In the genomic region with DNA sequence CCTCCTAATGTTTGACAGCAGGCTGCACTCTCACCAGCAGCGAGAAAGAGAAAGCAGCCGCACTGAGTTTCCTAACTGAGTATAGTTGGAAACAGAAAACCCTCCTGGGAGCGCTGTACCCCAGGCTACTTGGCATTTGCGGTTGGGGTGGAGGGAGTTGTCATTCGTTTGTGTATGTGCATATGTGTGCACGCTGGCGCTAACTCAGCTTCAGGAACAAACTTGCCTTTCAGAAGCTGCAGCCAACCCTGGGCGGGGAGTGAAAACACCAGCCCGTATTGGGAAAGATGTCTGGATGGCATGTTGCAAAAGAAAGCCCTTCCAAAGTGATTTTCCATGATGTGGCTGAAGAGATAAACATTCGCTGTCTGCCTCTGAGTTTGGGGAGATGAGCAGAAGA, we compare ENCODE assay signal across 8 mouse cellular contexts. TPM values are rescaled to one million over a fixed set of nuclear protein-coding genes. Genes with fewer than 3 reads are reported as not detected.
A peak's percentile ranks its signal among the peaks of the same experiment; 100 is the strongest.
DNase-seq lines count a peak whose midpoint lies in the region; ATAC-seq and TF ChIP-seq lines count a peak whose summit lies in the region.

No protein-coding gene starts in this region.

- no peak for TF ChIP-seq CTCF in heart, postnatal 0 days (IDR thresholded peaks at IDR 0.05; ENCODE audit: low read depth)

- ATAC-seq in heart, postnatal 0 days (ENCODE audit: insufficient read depth, low read depth), result 0 out of 2 replicates have a peak, but pooled peaks have one; percentile 18
- peak; percentile 73 for ATAC-seq in limb, embryonic 15.5 days (ENCODE audit: insufficient number of reproducible peaks, low FRiP score, low TSS enrichment, low read depth)
- no peak for ATAC-seq in stomach, embryonic 14.5 days (ENCODE audit: insufficient number of reproducible peaks, insufficient read depth, low FRiP score, low read depth)
- ATAC-seq in erythroblast, adult 5-6 weeks (replicated peaks; ENCODE audit: low FRiP score, poor library complexity, severe bottlenecking), result no peak

- H3K9me3 ChIP-seq in heart, embryonic 10.5 days, result no peaks in the 10 kb centered on the region
- H3K9me3 ChIP-seq in heart, postnatal 0 days (replicated peaks; ENCODE audit: control insufficient read depth, low read length), result no peaks in the 10 kb centered on the region
- no peaks in the 10 kb centered on the region for H3K9me3 ChIP-seq in limb, embryonic 15.5 days
- H3K9me3 ChIP-seq in stomach, embryonic 14.5 days (ENCODE audit: control insufficient read depth, low read depth, low read length), result no peaks in the 10 kb centered on the region

- peak overlapping the region; percentile 22 for H3K9ac ChIP-seq in heart, postnatal 0 days (replicated peaks; ENCODE audit: low read depth, low read length)
- no peak overlapping the region for H3K9ac ChIP-seq in limb, embryonic 15.5 days
- no peak overlapping the region for H3K9ac ChIP-seq in stomach, embryonic 14.5 days (replicated peaks; ENCODE audit: low read depth, low read length)

- H3K36me3 ChIP-seq in heart, embryonic 10.5 days, result no peaks in the 10 kb centered on the region
- no peaks in the 10 kb centered on the region for H3K36me3 ChIP-seq in heart, postnatal 0 days (replicated peaks; ENCODE audit: control insufficient read depth, insufficient read depth, low read length)
- H3K36me3 ChIP-seq in limb, embryonic 15.5 days, result no peaks in the 10 kb centered on the region
- no peaks in the 10 kb centered on the region for H3K36me3 ChIP-seq in stomach, embryonic 14.5 days (ENCODE audit: control insufficient read depth, insufficient read depth, low read length)

- TF ChIP-seq EP300 in heart, postnatal 0 days (IDR thresholded peaks at IDR 0.05; ENCODE audit: low read depth), result no peak

- H3K27ac ChIP-seq in heart, embryonic 10.5 days, result peak overlapping the region; percentile 69; the same call in 1 of the 2 replicates
- H3K27ac ChIP-seq in heart, postnatal 0 days (ENCODE audit: low read depth), result no peak overlapping the region
- peak overlapping the region; percentile 73 for H3K27ac ChIP-seq in limb, embryonic 15.5 days
- no peak overlapping the region for H3K27ac ChIP-seq in stomach, embryonic 14.5 days (ENCODE audit: low read length)

- H3K4me2 ChIP-seq in heart, postnatal 0 days (ENCODE audit: low read depth, low read length), result peak overlapping the region; percentile 51
- peak overlapping the region; percentile 42 for H3K4me2 ChIP-seq in limb, embryonic 15.5 days
- H3K4me2 ChIP-seq in stomach, embryonic 14.5 days (replicated peaks; ENCODE audit: low read depth, low read length), result peak overlapping the region; percentile 30

- H3K27me3 ChIP-seq in heart, embryonic 10.5 days (ENCODE audit: insufficient read depth, poor library complexity, severe bottlenecking), result no peaks in the 10 kb centered on the region
- no peaks in the 10 kb centered on the region for H3K27me3 ChIP-seq in heart, postnatal 0 days (ENCODE audit: control insufficient read depth, insufficient read depth, low read length)
- H3K27me3 ChIP-seq in limb, embryonic 15.5 days, result no peaks in the 10 kb centered on the region
- no peaks in the 10 kb centered on the region for H3K27me3 ChIP-seq in stomach, embryonic 14.5 days (ENCODE audit: control insufficient read depth, insufficient read depth, low read length)

- H3K4me3 ChIP-seq in heart, embryonic 10.5 days, result peak overlapping the region; percentile 56
- H3K4me3 ChIP-seq in heart, postnatal 0 days (ENCODE audit: low read depth, low read length), result peak overlapping the region; percentile 32
- peak overlapping the region; percentile 26 for H3K4me3 ChIP-seq in limb, embryonic 15.5 days
- peak overlapping the region; percentile 15 for H3K4me3 ChIP-seq in stomach, embryonic 14.5 days (ENCODE audit: low read depth, low read length)

- peaks cover 15% of the 10 kb centered on the region for H3K4me1 ChIP-seq in heart, embryonic 10.5 days
- 0 out of 2 replicates have a peak, but pooled peaks cover 6% of the 10 kb centered on the region for H3K4me1 ChIP-seq in heart, postnatal 0 days (ENCODE audit: control insufficient read depth, insufficient read depth)
- H3K4me1 ChIP-seq in limb, embryonic 15.5 days, result peaks cover 30% of the 10 kb centered on the region
- no peaks in the 10 kb centered on the region for H3K4me1 ChIP-seq in stomach, embryonic 14.5 days (ENCODE audit: control insufficient read depth, insufficient read depth, low read length)

- WGBS in heart, embryonic 10.5 days, result 14% methylated on average over 10 of the region's 10 CpGs
- 13% methylated on average over 10 of the region's 10 CpGs for WGBS in heart, postnatal 0 days
- 11% methylated on average over 10 of the region's 10 CpGs for whole genome bisulfite sequencing in limb, embryonic 15.5 days
- 17% methylated on average over 10 of the region's 10 CpGs for WGBS in stomach, embryonic 14.5 days

- no peak for DNase-seq in heart, embryonic 10.5 days (ENCODE audit: low spot score)
- DNase-seq in heart, adult 8-10 months (ENCODE audit: low spot score), result no peak
- DNase-seq in adrenal gland, adult 8-10 months, result peak; percentile 49
- DNase-seq in heart, postnatal 0 days (ENCODE audit: low spot score), result no peak
- DNase-seq in layer of hippocampus, adult 8-10 months (ENCODE audit: low spot score in 2 of 2), result no peak

RNA-seq across cellular contexts. Expression of gene Tacc2, which starts 0.3 kb away (rescaled TPM):
- 44.8 and 50.8 TPM in 2 replicates for polyA plus RNA-seq in heart, embryonic 10.5 days (2016; fragmentation: Nextera tagmentation; extraction: Ambion mirVana)
- 100 to 1,000 TPM; 403 to 491 (median 419) TPM for total RNA-seq in heart, adult 8-10 months (2022)
- total RNA-seq in adrenal gland, adult 8-10 months (2022), result 10 to 100 TPM; 38.1 to 63.0 (median 49.3) TPM
- 64.7 and 83.8 TPM in 2 replicates for total RNA-seq in heart, postnatal 0 days (2014; rRNA removed; ENCODE audit: low replicate concordance)
- 33.7 and 39.0 TPM in 2 replicates for polyA plus RNA-seq in heart, postnatal 0 days (2015; fragmentation: Nextera tagmentation; extraction: Ambion mirVana)
- 29.2 and 31.3 TPM in 2 replicates for polyA plus RNA-seq in limb, embryonic 15.5 days (2015; fragmentation: Nextera tagmentation; extraction: Ambion mirVana)
- polyA plus RNA-seq in stomach, embryonic 14.5 days (2014; fragmentation: Nextera tagmentation; extraction: Ambion mirVana), result 35.2 TPM in 2 replicates
- total RNA-seq in erythroblast, adult 5-6 weeks (2015; ENCODE audit: low replicate concordance), result 0.19 and 4.8 TPM in 2 replicates
- total RNA-seq in erythroblast, adult 5-6 weeks (2017; ENCODE audit: low replicate concordance), result 2.5 and 4.0 TPM in 2 replicates
- 10 to 100 TPM; 73.3 to 82.8 (median 79.4) TPM for total RNA-seq in layer of hippocampus, adult 8-10 months (2022)

RNA-seq across cellular contexts. Expression of gene Nsmce4a, which starts 4.1 kb away (rescaled TPM):
- 131 and 152 TPM in 2 replicates for polyA plus RNA-seq in heart, embryonic 10.5 days (2016; fragmentation: Nextera tagmentation; extraction: Ambion mirVana)
- total RNA-seq in heart, adult 8-10 months (2022), result 10 to 100 TPM; 38.8 to 51.0 (median 43.0) TPM
- total RNA-seq in adrenal gland, adult 8-10 months (2022), result 10 to 100 TPM; 70.1 to 87.9 (median 80.8) TPM
- 56.9 and 72.7 TPM in 2 replicates for total RNA-seq in heart, postnatal 0 days (2014; rRNA removed; ENCODE audit: low replicate concordance)
- polyA plus RNA-seq in heart, postnatal 0 days (2015; fragmentation: Nextera tagmentation; extraction: Ambion mirVana), result 96.9 and 107 TPM in 2 replicates
- 111 and 125 TPM in 2 replicates for polyA plus RNA-seq in limb, embryonic 15.5 days (2015; fragmentation: Nextera tagmentation; extraction: Ambion mirVana)
- 173 and 181 TPM in 2 replicates for polyA plus RNA-seq in stomach, embryonic 14.5 days (2014; fragmentation: Nextera tagmentation; extraction: Ambion mirVana)
- 65.8 and 101 TPM in 2 replicates for total RNA-seq in erythroblast, adult 5-6 weeks (2015; ENCODE audit: low replicate concordance)
- total RNA-seq in erythroblast, adult 5-6 weeks (2017; ENCODE audit: low replicate concordance), result 52.1 and 75.8 TPM in 2 replicates
- total RNA-seq in layer of hippocampus, adult 8-10 months (2022), result 10 to 100 TPM; 42.0 to 45.3 (median 43.3) TPM

RNA-seq across cellular contexts. Expression of gene Ate1, which starts 56.8 kb away (rescaled TPM):
- polyA plus RNA-seq in heart, embryonic 10.5 days (2016; fragmentation: Nextera tagmentation; extraction: Ambion mirVana), result 59.2 and 62.6 TPM in 2 replicates
- total RNA-seq in heart, adult 8-10 months (2022), result 10 to 100 TPM; 31.2 to 46.0 (median 36.4) TPM
- total RNA-seq in adrenal gland, adult 8-10 months (2022), result 10 to 100 TPM; 38.1 to 62.3 (median 49.4) TPM
- total RNA-seq in heart, postnatal 0 days (2014; rRNA removed; ENCODE audit: low replicate concordance), result 31.0 and 32.4 TPM in 2 replicates
- polyA plus RNA-seq in heart, postnatal 0 days (2015; fragmentation: Nextera tagmentation; extraction: Ambion mirVana), result 65.1 and 66.3 TPM in 2 replicates
- 50.8 and 55.7 TPM in 2 replicates for polyA plus RNA-seq in limb, embryonic 15.5 days (2015; fragmentation: Nextera tagmentation; extraction: Ambion mirVana)
- polyA plus RNA-seq in stomach, embryonic 14.5 days (2014; fragmentation: Nextera tagmentation; extraction: Ambion mirVana), result 69.9 and 72.8 TPM in 2 replicates
- 11.5 and 23.6 TPM in 2 replicates for total RNA-seq in erythroblast, adult 5-6 weeks (2015; ENCODE audit: low replicate concordance)
- total RNA-seq in erythroblast, adult 5-6 weeks (2017; ENCODE audit: low replicate concordance), result 15.5 and 16.4 TPM in 2 replicates
- 10 to 100 TPM; 71.4 to 86.7 (median 76.9) TPM for total RNA-seq in layer of hippocampus, adult 8-10 months (2022)

Comparison
In these comparisons a context has a peak if more than half of its experiments do, and no peak if none do; other contexts are left out.
1. H3K27ac ChIP-seq: peak in heart, embryonic 10.5 days (single experiment) and limb, embryonic 15.5 days (single experiment); none in heart, postnatal 0 days (single experiment) and stomach, embryonic 14.5 days (single experiment).
2. ATAC-seq: peak in heart, postnatal 0 days (single experiment) and limb, embryonic 15.5 days (single experiment); none in stomach, embryonic 14.5 days (single experiment) and erythroblast, adult 5-6 weeks (single experiment).
3. RNA of gene Tacc2, which starts 0.3 kb away (total RNA-seq): 403 to 491 TPM in heart, adult 8-10 months, 64.7 to 83.8 TPM in heart, postnatal 0 days, 73.3 to 82.8 TPM in layer of hippocampus, adult 8-10 months and 38.1 to 63.0 TPM in adrenal gland, adult 8-10 months; 0.19 to 4.8 TPM in erythroblast, adult 5-6 weeks; every median in the first group is over 4 times any median in the second.
4. Peak in every context shown above with its lines, with median percentiles within 50 percentile points of each other: H3K4me3 ChIP-seq and H3K4me2 ChIP-seq.